Mouse (Mus musculus) olfactory bulb, adult 2 months (tissue): Measurements from ENCODE around the gene Fam193b.

Source experiments
- CTCF ChIP-seq: fragments of 200-500 bp; IDR thresholded peaks from 2 replicates; pipeline ENCODE4 v1.5.1; 2012; ENCODE audit warnings: low read depth, mild to moderate bottlenecking, low read length, moderate library complexity; ENCODE audit not compliant: insufficient read depth
- POLR2A ChIP-seq: fragments of 200-500 bp; IDR thresholded peaks from 2 replicates; pipeline ENCODE4 v1.6.1; 2012; ENCODE audit warnings: mild to moderate bottlenecking, low read depth, low read length, moderate library complexity; ENCODE audit not compliant: insufficient read depth

DNA sequence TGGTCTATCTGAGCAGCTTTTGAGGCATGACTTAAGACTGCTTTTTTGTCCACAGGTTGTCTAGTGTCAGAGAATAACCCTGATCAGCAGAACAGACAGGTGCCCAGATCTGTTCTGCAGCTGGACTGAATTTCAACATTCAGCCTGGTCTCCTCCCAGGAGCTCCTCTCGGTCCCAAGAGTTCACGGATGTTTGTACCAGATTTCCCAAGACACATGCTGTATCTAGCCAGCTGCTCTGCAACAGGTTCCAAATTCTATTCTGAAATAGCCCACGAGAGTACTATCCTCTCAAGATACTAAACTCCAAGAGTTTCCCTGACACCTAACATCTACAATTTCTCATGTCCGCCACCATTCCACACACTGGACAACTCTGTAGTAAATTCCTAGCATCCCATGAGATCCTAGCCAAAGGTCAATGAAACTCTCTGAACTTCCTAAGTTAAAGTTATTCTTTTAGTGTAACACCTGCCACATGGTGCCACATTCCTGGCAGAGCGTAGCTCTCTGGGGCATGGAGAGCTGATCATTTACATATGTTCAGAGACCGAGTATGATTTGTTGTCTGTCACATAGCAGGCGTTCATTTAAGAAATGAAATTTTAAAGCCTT, 7.5 kb downstream of the Fam193b start:
- TF ChIP-seq CTCF: no peak
- TF ChIP-seq POLR2A: no peak
